Mouse (Mus musculus): ENCODE results near the gene R3hcc1l. TPM values are rescaled to one million over a fixed set of nuclear protein-coding genes. Genes with fewer than 3 reads are reported as not detected.

R3hcc1l gene
- polyA plus RNA-seq, 1 experiment from 2014 or later = 21.4 TPM

GRCm38 (mm10) chr19:42584188-42584587, 65.6 kb downstream of the R3hcc1l start:
- Histone ChIP-seq H3K27me3 (replicated peaks) (no peaks in the 10 kb centered on the region), H3K9me3 (no peaks in the 10 kb centered on the region), H3K4me1 (replicated peaks) (0 out of 2 replicates have a peak, but pooled peaks cover 6% of the 10 kb centered on the region), H3K27ac (no peak overlapping the region), H3K4me3 (replicated peaks) (no peak overlapping the region), H3K4me2 (replicated peaks) (no peak overlapping the region), H3K36me3 (peaks cover 11% of the 10 kb centered on the region), H3K9ac (no peak overlapping the region)
- 74% methylated on average over 3 of the region's 3 CpGs for WGBS
- ATAC-seq = no peak

GRCm38 (mm10) chr19:42587704-42588103, 69.1 kb downstream of the R3hcc1l start:
- Histone ChIP-seq H3K9ac (no peak overlapping the region), H3K27me3 (replicated peaks) (no peaks in the 10 kb centered on the region), H3K4me3 (replicated peaks) (no peak overlapping the region), H3K36me3 (peaks cover 10% of the 10 kb centered on the region), H3K4me1 (replicated peaks) (0 out of 2 replicates have a peak, but pooled peaks cover 6% of the 10 kb centered on the region), H3K9me3 (no peaks in the 10 kb centered on the region), H3K27ac (no peak overlapping the region; the same call in 1 of the 2 replicates), H3K4me2 (replicated peaks) (no peak overlapping the region)
- ATAC-seq = no peak
- WGBS = 34% methylated on average over 2 of the region's 2 CpGs

- 59% methylated on average over 1 of the region's 1 CpGs for WGBS
- 0 out of 2 replicates have a peak, but pooled peaks cover 6% of the 10 kb centered on the region for H3K4me1 ChIP-seq (replicated peaks)
- no peak for ATAC-seq
- no peak overlapping the region for H3K9ac ChIP-seq
- H3K4me3 ChIP-seq (replicated peaks) = no peak overlapping the region
- H3K4me2 ChIP-seq (replicated peaks) = no peak overlapping the region
- H3K27ac ChIP-seq = no peak overlapping the region
- no peaks in the 10 kb centered on the region for H3K27me3 ChIP-seq (replicated peaks)
- 0 out of 2 replicates have a peak, but pooled peaks cover 4% of the 10 kb centered on the region for H3K36me3 ChIP-seq
- H3K9me3 ChIP-seq = no peaks in the 10 kb centered on the region
Observed at GRCm38 (mm10) chr19:42589246-42589645, 70.7 kb downstream of the R3hcc1l start.

- H3K4me2 ChIP-seq (replicated peaks) = no peak overlapping the region
- no peak overlapping the region for H3K4me3 ChIP-seq (replicated peaks)
- 0 out of 2 replicates have a peak, but pooled peaks cover 6% of the 10 kb centered on the region for H3K4me1 ChIP-seq (replicated peaks)
- H3K9me3 ChIP-seq = no peaks in the 10 kb centered on the region
- ATAC-seq = no peak
- H3K9ac ChIP-seq = no peak overlapping the region
- H3K27me3 ChIP-seq (replicated peaks) = no peaks in the 10 kb centered on the region
- no peak overlapping the region for H3K27ac ChIP-seq
- H3K36me3 ChIP-seq = 0 out of 2 replicates have a peak, but pooled peaks cover 7% of the 10 kb centered on the region
- WGBS = 73% methylated on average over 14 of the region's 14 CpGs
Observed at GRCm38 (mm10) chr19:42591534-42591933, 73.0 kb downstream of the R3hcc1l start.

- Histone ChIP-seq H3K4me3 (replicated peaks) (no peak overlapping the region), H3K36me3 (0 out of 2 replicates have a peak, but pooled peaks cover 7% of the 10 kb centered on the region), H3K4me2 (replicated peaks) (no peak overlapping the region), H3K27me3 (replicated peaks) (no peaks in the 10 kb centered on the region), H3K9me3 (no peaks in the 10 kb centered on the region), H3K27ac (no peak overlapping the region), H3K4me1 (replicated peaks) (no peaks in the 10 kb centered on the region), H3K9ac (no peak overlapping the region)
- no peak for ATAC-seq
- WGBS = 82% methylated on average over 6 of the region's 6 CpGs
Observed at GRCm38 (mm10) chr19:42593456-42593855, 74.9 kb downstream of the R3hcc1l start.

GRCm38 (mm10) chr19:42595066-42595465, 76.5 kb downstream of the R3hcc1l start:
- Histone ChIP-seq H3K27ac (no peak overlapping the region), H3K36me3 (0 out of 2 replicates have a peak, but pooled peaks cover 7% of the 10 kb centered on the region), H3K4me3 (replicated peaks) (no peak overlapping the region), H3K27me3 (replicated peaks) (no peaks in the 10 kb centered on the region), H3K4me2 (replicated peaks) (no peak overlapping the region), H3K9me3 (no peaks in the 10 kb centered on the region), H3K4me1 (replicated peaks) (no peaks in the 10 kb centered on the region), H3K9ac (no peak overlapping the region)
- WGBS = 88% methylated on average over 6 of the region's 6 CpGs
- no peak for ATAC-seq

GRCm38 (mm10) chr19:42597286-42597685, 78.7 kb downstream of the R3hcc1l start:
- 92% methylated on average over 12 of the region's 12 CpGs for WGBS
- H3K27me3 ChIP-seq (replicated peaks) = no peaks in the 10 kb centered on the region
- no peak overlapping the region for H3K4me2 ChIP-seq (replicated peaks)
- no peak for ATAC-seq
- no peak overlapping the region for H3K4me3 ChIP-seq (replicated peaks)
- no peaks in the 10 kb centered on the region for H3K9me3 ChIP-seq
- 0 out of 2 replicates have a peak, but pooled peaks cover 7% of the 10 kb centered on the region for H3K36me3 ChIP-seq
- H3K27ac ChIP-seq = no peak overlapping the region
- H3K4me1 ChIP-seq (replicated peaks) = no peaks in the 10 kb centered on the region
- no peak overlapping the region for H3K9ac ChIP-seq

- 0 out of 2 replicates have a peak, but pooled peaks cover 7% of the 10 kb centered on the region for H3K36me3 ChIP-seq
- no peaks in the 10 kb centered on the region for H3K9me3 ChIP-seq
- ATAC-seq = no peak
- no peak overlapping the region for H3K9ac ChIP-seq
- no peak overlapping the region for H3K4me3 ChIP-seq (replicated peaks)
- H3K4me1 ChIP-seq (replicated peaks) = no peaks in the 10 kb centered on the region
- no peaks in the 10 kb centered on the region for H3K27me3 ChIP-seq (replicated peaks)
- no peak overlapping the region for H3K4me2 ChIP-seq (replicated peaks)
- WGBS = 98% methylated on average over 6 of the region's 6 CpGs
- no peak overlapping the region for H3K27ac ChIP-seq
Observed at GRCm38 (mm10) chr19:42597896-42598295, 79.3 kb downstream of the R3hcc1l start.

GRCm38 (mm10) chr19:42599891-42600290, 81.3 kb downstream of the R3hcc1l start:
- no peak overlapping the region for H3K4me3 ChIP-seq (replicated peaks)
- H3K27me3 ChIP-seq (replicated peaks) = no peaks in the 10 kb centered on the region
- H3K9ac ChIP-seq = no peak overlapping the region
- 86% methylated on average over 17 of the region's 17 CpGs for WGBS
- no peaks in the 10 kb centered on the region for H3K4me1 ChIP-seq (replicated peaks)
- no peak for ATAC-seq
- H3K36me3 ChIP-seq = no peaks in the 10 kb centered on the region
- H3K4me2 ChIP-seq (replicated peaks) = no peak overlapping the region
- H3K9me3 ChIP-seq = no peaks in the 10 kb centered on the region
- H3K27ac ChIP-seq = no peak overlapping the region

GRCm38 (mm10) chr19:42600591-42600990, 82.0 kb downstream of the R3hcc1l start:
- ATAC-seq = no peak
- WGBS = 72% methylated on average over 3 of the region's 3 CpGs
- Histone ChIP-seq H3K9ac (no peak overlapping the region), H3K4me2 (replicated peaks) (no peak overlapping the region), H3K36me3 (no peaks in the 10 kb centered on the region), H3K4me3 (replicated peaks) (no peak overlapping the region), H3K4me1 (replicated peaks) (no peaks in the 10 kb centered on the region), H3K9me3 (no peaks in the 10 kb centered on the region), H3K27me3 (replicated peaks) (no peaks in the 10 kb centered on the region), H3K27ac (no peak overlapping the region)

GRCm38 (mm10) chr19:42601445-42601844, 82.9 kb downstream of the R3hcc1l start:
- 84% methylated on average over 2 of the region's 2 CpGs for WGBS
- Histone ChIP-seq H3K9ac (no peak overlapping the region), H3K4me2 (replicated peaks) (no peak overlapping the region), H3K4me3 (replicated peaks) (no peak overlapping the region), H3K36me3 (no peaks in the 10 kb centered on the region), H3K27me3 (replicated peaks) (no peaks in the 10 kb centered on the region), H3K9me3 (no peaks in the 10 kb centered on the region), H3K27ac (no peak overlapping the region), H3K4me1 (replicated peaks) (no peaks in the 10 kb centered on the region)
- no peak for ATAC-seq

GRCm38 (mm10) chr19:42602041-42602440, 83.5 kb downstream of the R3hcc1l start:
- Histone ChIP-seq H3K4me3 (replicated peaks) (no peak overlapping the region), H3K27me3 (replicated peaks) (no peaks in the 10 kb centered on the region), H3K4me1 (replicated peaks) (no peaks in the 10 kb centered on the region), H3K9me3 (no peaks in the 10 kb centered on the region), H3K36me3 (no peaks in the 10 kb centered on the region), H3K9ac (no peak overlapping the region), H3K4me2 (replicated peaks) (no peak overlapping the region), H3K27ac (no peak overlapping the region)
- ATAC-seq = no peak
- WGBS = 71% methylated on average over 8 of the region's 8 CpGs

- ATAC-seq = peak; percentile 76
- H3K4me2 ChIP-seq (replicated peaks) = no peak overlapping the region
- H3K27ac ChIP-seq = no peak overlapping the region
- no peak overlapping the region for H3K9ac ChIP-seq
- H3K27me3 ChIP-seq (replicated peaks) = no peaks in the 10 kb centered on the region
- no peaks in the 10 kb centered on the region for H3K4me1 ChIP-seq (replicated peaks)
- H3K9me3 ChIP-seq = no peaks in the 10 kb centered on the region
- H3K36me3 ChIP-seq = no peaks in the 10 kb centered on the region
- WGBS = 61% methylated on average over 8 of the region's 8 CpGs
- no peak overlapping the region for H3K4me3 ChIP-seq (replicated peaks)
Observed at GRCm38 (mm10) chr19:42602576-42602975, 84.0 kb downstream of the R3hcc1l start.
